Mouse (Mus musculus) hindbrain, embryonic 13.5 days (tissue): Measurements from ENCODE around the gene Atp2c1. TPM values are rescaled to one million over a fixed set of nuclear protein-coding genes. Genes with fewer than 3 reads are reported as not detected.

Source experiments
- ATAC-seq: fragments of 200-750 bp; cut with Nextera tagmentation; 2 replicates; pipeline ENCODE4 v1.8.0; 2017; ENCODE audit warnings: moderate TSS enrichment; ENCODE audit not compliant: low FRiP score
- H3K27ac ChIP-seq: fragments of 300-500 bp; sonication (generic); 2 replicates; pipeline ENCODE4 v1.5.1; 2015; ENCODE audit warnings: inconsistent platforms, mild to moderate bottlenecking, moderate library complexity
- H3K27me3 ChIP-seq: fragments of 300-500 bp; sonication (generic); 2 replicates; pipeline ENCODE4 v1.6.1; 2015; ENCODE audit warnings: mild to moderate bottlenecking, inconsistent platforms
- H3K36me3 ChIP-seq: fragments of 300-500 bp; sonication (generic); 2 replicates; pipeline ENCODE4 v1.6.1; 2015; ENCODE audit warnings: mild to moderate bottlenecking, inconsistent platforms
- H3K4me1 ChIP-seq: fragments of 300-500 bp; sonication (generic); replicated peaks from 2 replicates; pipeline ENCODE4 v1.6.1; 2015; ENCODE audit warnings: inconsistent platforms
- H3K4me2 ChIP-seq: fragments of 300-500 bp; sonication (generic); 2 replicates; pipeline ENCODE4 v1.6.1; 2015; ENCODE audit warnings: inconsistent platforms, mild to moderate bottlenecking, moderate library complexity
- H3K4me3 ChIP-seq: fragments of 300-500 bp; sonication (generic); 2 replicates; pipeline ENCODE4 v1.5.1; 2015; ENCODE audit warnings: mild to moderate bottlenecking, inconsistent platforms
- H3K9ac ChIP-seq: fragments of 300-500 bp; sonication (generic); 2 replicates; pipeline ENCODE4 v1.6.1; 2015; ENCODE audit warnings: mild to moderate bottlenecking, inconsistent platforms
- H3K9me3 ChIP-seq: fragments of 300-500 bp; sonication (generic); 2 replicates; pipeline ENCODE4 v1.6.1; 2016; ENCODE audit warnings: inconsistent platforms
- WGBS: fragments of 180-500 bp; shearing (Covaris S2); methylation state at CpG from one replicate; pipeline ENCODE4 v1.1.7; 2015; 5-methylcytosine and 5-hydroxymethylcytosine counted together
- polyA plus RNA-seq: library from polyadenylated mRNA; unstranded; fragments of >200 nt; fragmentation: Nextera tagmentation; extraction: Ambion mirVana; gene quantifications from 2 replicates; pipeline ENCODE4 v1.2.1, GENCODE M21; 2015

Atp2c1 gene
- polyA plus RNA-seq, 1 experiment from 2014 or later: 96.3 TPM

DNA sequence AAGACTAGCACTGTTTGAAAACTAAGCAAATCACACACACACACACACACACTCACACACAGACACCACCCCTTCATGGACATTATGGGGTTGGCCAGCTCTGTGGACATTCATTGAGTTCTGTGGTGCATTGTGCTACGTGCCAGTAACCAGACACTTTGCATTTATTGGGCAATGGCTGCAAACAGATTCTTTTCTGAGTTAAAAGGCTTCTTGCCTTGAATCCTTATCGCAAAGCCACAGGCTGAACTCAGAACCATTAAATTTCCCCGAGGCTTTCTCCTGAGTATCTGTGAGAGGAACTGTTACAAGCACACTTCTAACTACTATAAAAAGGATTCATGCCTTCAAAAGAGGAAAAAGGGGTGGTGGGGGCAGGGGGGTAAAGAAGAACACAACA, 5.1 kb downstream of the Atp2c1 start:
- WGBS: 55% methylated on average over 3 of the region's 3 CpGs
- Histone ChIP-seq H3K4me2 (no peak overlapping the region), H3K9me3 (no peaks in the 10 kb centered on the region), H3K4me1 (peaks cover 56% of the 10 kb centered on the region), H3K9ac (no peak overlapping the region), H3K4me3 (no peak overlapping the region), H3K27ac (no peak overlapping the region), H3K27me3 (no peaks in the 10 kb centered on the region), H3K36me3 (no peaks in the 10 kb centered on the region)
- no peak for ATAC-seq

DNA sequence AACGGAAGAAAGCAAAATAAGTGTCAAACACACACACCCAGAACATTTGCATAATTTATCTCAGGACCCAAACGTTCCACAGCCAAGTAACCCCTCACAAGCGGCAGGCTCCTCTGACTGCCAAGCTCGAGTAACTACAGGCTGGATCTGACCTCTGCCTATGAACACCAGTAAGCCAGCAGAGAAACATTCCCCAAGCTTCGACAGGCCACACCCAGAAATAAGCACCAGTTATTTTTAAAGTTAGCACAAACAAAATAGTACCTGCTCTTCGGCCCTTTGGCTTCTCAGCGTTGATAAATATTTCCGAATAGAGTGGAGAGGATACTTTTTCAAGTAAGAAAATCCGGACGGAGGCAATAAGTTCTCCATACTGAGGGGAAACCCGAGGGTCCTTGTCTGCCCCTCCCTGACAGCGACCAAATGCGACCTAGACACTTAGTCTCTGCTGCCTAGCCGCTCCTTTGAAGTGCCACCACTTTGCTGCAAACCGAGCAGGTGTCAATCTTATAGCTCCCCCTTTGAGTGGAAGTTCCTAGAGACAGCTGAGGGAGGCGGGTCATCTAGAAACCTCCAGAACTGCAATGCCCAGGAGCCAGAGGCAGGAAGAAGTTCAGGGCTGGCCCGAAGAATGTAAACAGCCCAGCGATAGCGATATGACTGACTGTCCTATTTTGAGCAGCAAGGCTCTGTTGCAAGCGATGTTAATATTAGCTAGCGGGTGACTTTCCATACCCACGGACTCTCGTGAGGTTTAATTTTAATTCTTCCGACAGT, 6.2 kb downstream of the Atp2c1 start:
- 0 out of 2 replicates have a peak overlapping the region, but pooled peaks have one; percentile 8 for H3K27ac ChIP-seq
- peaks cover 49% of the 10 kb centered on the region for H3K4me1 ChIP-seq
- no peak overlapping the region for H3K4me3 ChIP-seq
- H3K27me3 ChIP-seq: no peaks in the 10 kb centered on the region
- no peak for ATAC-seq
- no peak overlapping the region for H3K4me2 ChIP-seq
- no peaks in the 10 kb centered on the region for H3K36me3 ChIP-seq
- no peak overlapping the region for H3K9ac ChIP-seq
- no peaks in the 10 kb centered on the region for H3K9me3 ChIP-seq
- WGBS: 66% methylated on average over 24 of the region's 24 CpGs

DNA sequence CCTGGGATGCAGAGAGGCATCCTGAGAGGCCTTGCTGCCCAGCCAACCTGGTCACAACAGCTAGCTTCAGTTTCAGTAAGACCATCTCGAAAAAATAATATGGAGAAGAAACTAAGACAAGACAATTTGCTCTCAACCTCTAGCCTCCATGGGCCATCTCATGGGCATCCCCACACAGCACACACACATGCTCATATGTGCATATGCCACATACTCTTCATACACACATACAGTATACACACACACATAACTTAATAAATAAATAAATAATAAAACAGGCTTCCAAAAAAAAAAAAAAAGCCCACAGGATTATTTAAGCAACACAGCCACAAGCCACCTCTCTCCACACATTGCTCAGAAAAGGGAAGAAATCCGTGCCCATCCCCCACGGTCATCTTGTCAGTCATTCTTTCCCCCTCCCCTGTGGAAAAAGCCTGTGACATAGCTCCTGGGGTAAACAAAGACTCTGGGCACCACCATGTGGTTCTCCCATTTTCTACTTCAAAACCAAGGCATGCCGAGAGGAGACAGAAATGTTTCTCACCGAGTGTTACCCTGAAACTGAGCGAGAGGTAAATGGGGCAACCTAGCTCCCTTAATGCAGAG, 7.7 kb downstream of the Atp2c1 start:
- Histone ChIP-seq H3K9me3 (no peaks in the 10 kb centered on the region), H3K4me1 (peaks cover 33% of the 10 kb centered on the region), H3K27ac (no peak overlapping the region), H3K36me3 (no peaks in the 10 kb centered on the region), H3K9ac (no peak overlapping the region), H3K27me3 (no peaks in the 10 kb centered on the region), H3K4me2 (no peak overlapping the region), H3K4me3 (no peak overlapping the region)
- WGBS: 50% methylated on average over 6 of the region's 6 CpGs
- ATAC-seq: no peak

DNA sequence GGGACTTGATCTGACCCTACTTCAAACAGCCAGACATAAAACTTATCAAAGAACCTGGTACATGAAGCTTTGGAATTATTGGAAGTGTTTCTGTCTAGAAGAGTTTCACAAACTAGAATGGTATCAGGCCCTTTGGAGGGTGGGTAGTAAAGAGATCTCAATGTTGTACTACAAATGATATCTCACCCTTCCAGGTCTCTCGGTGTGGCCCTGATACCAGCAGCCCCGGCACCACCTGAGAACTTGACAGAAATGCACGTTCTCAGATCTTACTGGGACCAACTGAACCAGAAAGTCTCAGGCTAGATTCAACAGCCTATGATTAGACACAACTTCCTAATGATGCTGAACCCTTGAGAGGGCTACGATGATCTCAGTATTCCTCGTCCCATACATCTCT, 23.4 kb downstream of the Atp2c1 start:
- 91% methylated on average over 5 of the region's 5 CpGs for WGBS
- H3K9ac ChIP-seq: no peak overlapping the region
- H3K36me3 ChIP-seq: no peaks in the 10 kb centered on the region
- 0 out of 2 replicates have a peak, but pooled peaks cover 4% of the 10 kb centered on the region for H3K4me1 ChIP-seq
- no peaks in the 10 kb centered on the region for H3K9me3 ChIP-seq
- H3K4me3 ChIP-seq: no peak overlapping the region
- no peak for ATAC-seq
- H3K27ac ChIP-seq: no peak overlapping the region
- H3K4me2 ChIP-seq: no peak overlapping the region
- H3K27me3 ChIP-seq: no peaks in the 10 kb centered on the region

DNA sequence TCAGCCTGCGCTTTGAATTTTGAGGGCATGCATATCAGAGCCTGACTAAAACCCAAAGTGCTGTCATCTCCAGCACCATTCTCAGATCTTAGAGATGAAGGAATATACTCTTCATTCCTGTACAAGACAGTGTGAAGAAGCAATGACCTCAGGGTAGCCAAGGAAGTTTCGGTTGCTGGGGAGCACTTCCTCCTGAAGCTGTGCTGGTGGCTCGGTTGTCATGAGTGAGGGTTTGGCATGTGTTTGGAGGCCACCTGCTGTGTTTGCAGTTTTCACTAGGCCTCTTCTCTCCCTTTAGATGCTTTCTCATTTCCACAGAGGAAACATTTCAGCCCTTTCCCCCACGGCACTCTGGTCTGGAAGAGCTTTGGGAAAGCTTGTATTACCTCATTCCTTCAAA, 24.7 kb downstream of the Atp2c1 start:
- Histone ChIP-seq H3K4me1 (0 out of 2 replicates have a peak, but pooled peaks cover 4% of the 10 kb centered on the region), H3K27ac (no peak overlapping the region), H3K4me2 (no peak overlapping the region), H3K4me3 (no peak overlapping the region), H3K9ac (no peak overlapping the region), H3K36me3 (no peaks in the 10 kb centered on the region), H3K27me3 (no peaks in the 10 kb centered on the region), H3K9me3 (no peaks in the 10 kb centered on the region)
- no peak for ATAC-seq
- 45% methylated on average over 4 of the region's 4 CpGs for WGBS

DNA sequence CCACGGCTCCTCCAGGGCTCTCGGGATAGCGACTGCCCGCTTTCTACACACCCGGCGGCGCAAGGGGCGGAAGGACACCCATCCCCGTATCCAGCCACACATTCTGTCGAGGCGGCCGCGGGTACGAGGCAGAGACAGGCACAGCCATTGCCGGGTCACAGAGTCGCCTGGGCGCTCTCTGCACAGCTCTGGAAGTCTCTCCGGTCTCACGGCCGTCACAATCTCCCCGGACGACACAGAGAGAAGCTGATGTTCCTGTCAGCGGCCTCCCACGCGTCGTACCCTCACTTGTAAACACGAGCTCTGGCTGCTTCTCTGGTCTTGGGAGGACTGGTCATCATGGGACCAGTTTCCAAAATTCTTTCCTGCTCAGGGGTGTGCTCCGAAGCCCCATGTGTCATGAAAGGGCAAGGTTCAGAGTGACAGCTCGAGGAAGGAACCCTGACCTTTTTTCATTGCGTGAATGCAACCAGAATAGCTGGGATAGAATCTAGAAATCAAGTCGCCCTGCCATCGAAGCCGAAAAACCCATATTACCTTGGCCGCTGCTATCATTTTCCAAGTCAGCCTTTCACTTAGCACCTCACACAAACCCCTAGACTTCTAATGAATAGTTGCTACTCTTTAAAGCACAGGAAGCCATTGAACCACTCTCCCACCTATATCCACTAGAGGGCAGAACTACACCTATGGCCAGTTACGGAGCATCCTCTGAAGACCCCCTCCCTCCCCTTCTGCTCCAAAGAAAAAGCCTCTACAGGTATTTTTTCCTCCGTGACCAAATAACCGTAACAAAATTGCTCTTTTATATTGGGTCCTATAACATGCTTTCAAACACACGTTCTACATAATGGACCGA, 31.6 kb downstream of the Atp2c1 start:
- under 1% methylated on average over 39 of the region's 39 CpGs for WGBS
- peak overlapping the region; percentile 92 for H3K4me3 ChIP-seq

DNA sequence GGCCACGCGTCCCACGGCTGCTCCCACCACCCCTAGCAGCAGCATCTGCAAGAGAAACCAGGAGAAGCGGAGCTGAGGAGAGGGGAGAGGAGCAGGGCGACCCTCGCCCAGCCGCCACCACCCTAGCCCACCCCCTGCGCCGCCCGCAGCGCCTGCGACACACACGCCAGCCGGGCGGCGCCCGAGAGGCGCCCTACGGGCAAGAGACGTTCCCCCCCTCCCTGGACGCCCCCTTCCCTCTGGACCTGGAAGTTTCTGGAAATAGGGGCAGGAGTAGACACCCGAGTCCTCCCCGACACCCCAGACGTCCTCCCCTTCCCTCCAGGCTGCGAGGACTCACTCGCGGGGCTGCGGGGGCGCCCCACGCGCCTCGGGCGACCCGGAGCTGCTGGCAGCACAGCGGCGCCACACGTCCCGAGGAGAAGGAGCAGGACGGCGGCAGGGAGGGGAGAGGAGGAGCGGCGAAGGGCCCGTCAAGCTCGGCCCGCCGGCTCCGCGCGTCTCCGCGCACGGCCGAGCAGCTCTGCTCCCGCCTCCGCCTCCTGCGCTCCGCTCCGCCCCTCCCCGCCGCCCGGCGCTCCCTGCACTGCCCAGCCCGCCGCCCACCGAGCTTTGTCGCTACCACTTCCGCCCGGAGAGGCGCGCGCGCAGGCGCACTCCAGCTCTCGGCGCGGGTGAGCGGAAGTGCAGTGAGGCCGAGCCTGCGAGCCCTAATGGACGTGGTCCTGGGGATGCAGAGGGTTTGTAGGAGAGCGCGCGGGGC, 32.4 kb downstream of the Atp2c1 start:
- Histone ChIP-seq H3K27ac (peak overlapping the region; percentile 99), H3K27me3 (no peaks in the 10 kb centered on the region), H3K4me3 (peak overlapping the region; percentile 92), H3K4me2 (peak overlapping the region; percentile 99), H3K36me3 (peaks cover 4% of the 10 kb centered on the region; the same call in 1 of the 2 replicates), H3K9ac (peak overlapping the region; percentile 94), H3K4me1 (peaks cover 34% of the 10 kb centered on the region), H3K9me3 (no peaks in the 10 kb centered on the region)
- ATAC-seq: peak; percentile 99
- WGBS: under 1% methylated on average over 45 of the region's 83 CpGs

More for the DNA sequence above, 31.6 kb downstream of the Atp2c1 start:
- peak; percentile 79 for ATAC-seq
- Histone ChIP-seq H3K27me3 (no peaks in the 10 kb centered on the region), H3K9me3 (no peaks in the 10 kb centered on the region), H3K4me2 (peak overlapping the region; percentile 99), H3K36me3 (no peaks in the 10 kb centered on the region), H3K27ac (peak overlapping the region; percentile 99), H3K9ac (peak overlapping the region; percentile 94), H3K4me1 (peaks cover 28% of the 10 kb centered on the region)

DNA sequence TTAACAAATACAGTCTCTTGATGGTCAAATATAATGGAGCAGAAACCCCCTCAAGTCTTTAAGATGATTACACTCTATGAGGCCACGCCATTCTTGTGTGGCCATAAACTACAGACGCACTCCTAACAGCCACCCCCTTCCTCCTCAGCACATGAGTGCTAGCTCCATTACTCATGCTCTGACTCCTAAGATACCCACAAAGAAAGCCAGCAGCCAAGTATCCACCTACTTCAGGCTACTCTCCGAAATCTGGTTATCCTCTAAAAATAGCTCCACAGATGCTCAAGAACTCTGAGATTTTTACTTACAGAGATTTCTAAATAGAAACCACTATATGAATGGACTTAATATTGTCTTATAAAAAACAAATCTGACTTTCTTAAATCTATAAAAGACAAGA, 34.4 kb downstream of the Atp2c1 start:
- 74% methylated on average over 3 of the region's 3 CpGs for WGBS
- peak overlapping the region; percentile 94; the same call in 1 of the 2 replicates for H3K9ac ChIP-seq

DNA sequence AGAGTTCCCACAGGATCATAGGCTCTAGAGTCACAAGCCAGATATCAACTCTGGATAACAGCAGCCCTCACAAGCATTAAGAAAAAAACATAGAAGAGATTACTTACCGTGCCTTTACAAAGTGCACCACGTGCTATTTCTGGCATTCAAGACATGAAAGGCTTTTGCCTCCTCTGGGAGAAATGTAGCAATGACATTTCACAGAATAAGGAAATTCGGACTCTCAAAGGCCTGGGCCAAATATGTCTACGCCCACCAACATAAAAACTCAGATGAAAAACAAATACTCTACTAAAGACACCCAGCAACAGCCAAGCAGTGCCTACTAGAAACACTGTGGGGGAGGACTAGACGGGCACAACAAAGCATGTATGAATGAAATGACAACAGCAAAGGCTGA, 38.8 kb downstream of the Atp2c1 start:
- H3K4me2 ChIP-seq: no peak overlapping the region
- no peak overlapping the region for H3K27ac ChIP-seq
- no peak for ATAC-seq
- no peak overlapping the region for H3K4me3 ChIP-seq
- no peak overlapping the region for H3K9ac ChIP-seq
- H3K4me1 ChIP-seq: peaks cover 48% of the 10 kb centered on the region
- H3K27me3 ChIP-seq: no peaks in the 10 kb centered on the region
- 76% methylated on average over 5 of the region's 5 CpGs for WGBS
- no peaks in the 10 kb centered on the region for H3K9me3 ChIP-seq
- H3K36me3 ChIP-seq: peaks cover 11% of the 10 kb centered on the region

More for the DNA sequence above, 34.4 kb downstream of the Atp2c1 start:
- H3K4me1 ChIP-seq: peaks cover 39% of the 10 kb centered on the region
- H3K27me3 ChIP-seq: no peaks in the 10 kb centered on the region
- peak overlapping the region; percentile 17; the same call in 1 of the 2 replicates for H3K4me3 ChIP-seq
- peaks cover 10% of the 10 kb centered on the region for H3K36me3 ChIP-seq
- peak overlapping the region; percentile 99 for H3K4me2 ChIP-seq
- no peaks in the 10 kb centered on the region for H3K9me3 ChIP-seq
- no peak for ATAC-seq
- no peak overlapping the region for H3K27ac ChIP-seq

DNA sequence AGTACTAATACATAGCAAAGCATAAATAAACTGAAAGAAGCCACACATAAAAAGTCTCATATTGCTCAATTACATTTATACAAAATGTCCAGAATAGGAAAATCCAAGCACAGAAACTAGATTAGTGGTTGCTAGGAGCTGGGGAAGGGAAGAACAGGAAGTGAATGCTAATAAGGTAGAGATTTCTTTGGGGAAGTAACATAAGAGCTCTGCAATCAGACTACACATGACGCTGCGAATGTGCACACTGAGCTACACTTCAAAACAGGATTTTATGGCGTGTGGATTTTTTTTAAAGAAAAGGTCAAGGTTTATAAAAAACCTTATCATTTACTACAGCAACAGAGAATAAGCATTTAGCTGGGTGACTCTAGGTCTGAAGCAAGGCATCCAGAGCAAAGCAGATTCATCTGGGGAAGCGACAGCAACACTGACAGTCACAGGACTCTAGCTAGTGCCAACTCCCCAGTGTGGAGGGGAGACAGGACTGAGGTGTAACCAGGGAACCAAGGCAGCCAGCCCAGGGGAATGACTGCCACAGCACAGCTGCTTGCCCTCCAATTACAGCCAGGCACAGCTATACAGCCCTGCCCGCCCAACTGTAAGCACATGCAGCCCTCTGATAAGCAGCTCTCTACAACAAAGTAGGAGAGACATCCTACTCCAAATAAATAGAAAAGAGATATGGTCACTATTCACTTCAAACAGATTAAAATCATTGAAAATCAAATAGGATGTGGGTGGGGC, 42.6 kb downstream of the Atp2c1 start:
- Histone ChIP-seq H3K9ac (no peak overlapping the region), H3K27ac (peak overlapping the region; percentile 30), H3K4me1 (peaks cover 34% of the 10 kb centered on the region), H3K4me2 (no peak overlapping the region), H3K27me3 (no peaks in the 10 kb centered on the region), H3K9me3 (no peaks in the 10 kb centered on the region), H3K36me3 (peaks cover 7% of the 10 kb centered on the region), H3K4me3 (no peak overlapping the region)
- ATAC-seq: peak; percentile 72
- 69% methylated on average over 5 of the region's 5 CpGs for WGBS

DNA sequence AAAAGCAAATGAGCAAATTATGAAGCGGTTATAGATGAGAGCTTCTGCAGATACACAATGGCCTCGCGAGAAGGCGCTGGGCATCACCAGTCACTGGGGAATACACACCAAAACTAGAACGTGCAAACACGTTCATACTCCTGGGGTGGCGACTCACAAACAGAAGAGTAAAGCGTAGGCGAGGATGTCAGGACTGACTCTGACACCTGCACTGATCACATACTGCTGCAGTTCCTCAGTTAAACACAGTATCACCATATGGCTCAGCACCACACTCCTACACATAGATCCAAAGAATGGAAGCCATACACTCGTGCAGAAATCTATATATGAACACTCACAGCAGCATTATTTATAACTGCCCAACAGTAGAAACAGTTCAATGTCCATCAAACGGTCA, 43.2 kb downstream of the Atp2c1 start:
- Histone ChIP-seq H3K27me3 (no peaks in the 10 kb centered on the region), H3K36me3 (peaks cover 7% of the 10 kb centered on the region), H3K4me3 (no peak overlapping the region), H3K9me3 (no peaks in the 10 kb centered on the region), H3K4me2 (no peak overlapping the region), H3K4me1 (peaks cover 34% of the 10 kb centered on the region), H3K27ac (no peak overlapping the region), H3K9ac (no peak overlapping the region)
- 88% methylated on average over 11 of the region's 11 CpGs for WGBS
- no peak for ATAC-seq
